Mouse (Mus musculus): ENCODE data around the gene Kremen1. TPM values are rescaled to one million over a fixed set of nuclear protein-coding genes. Genes with fewer than 3 reads are reported as not detected.

Kremen1 gene
- polyA plus RNA-seq (2014; fragmentation: Nextera tagmentation; extraction: Ambion mirVana) = 4.6 and 5.2 TPM in 2 replicates

- no peaks in the 10 kb centered on the region for H3K9me3 ChIP-seq (ENCODE audit: control insufficient read depth, low read length)
- ATAC-seq (replicated peaks; ENCODE audit: low FRiP score) (peak; percentile 99), DNase-seq (ENCODE audit: low spot score) (peak; percentile 92)
- H3K36me3 ChIP-seq (ENCODE audit: control insufficient read depth, insufficient read depth, low read length) = no peaks in the 10 kb centered on the region
- H3K9ac ChIP-seq (ENCODE audit: low read depth, low read length) = peak within 1 kb of the TSS; percentile 77
- peak within 1 kb of the TSS; percentile 90 for H3K4me2 ChIP-seq
- H3K27me3 ChIP-seq (replicated peaks; ENCODE audit: control insufficient read depth, insufficient read depth, low read length) = peaks cover 11% of the 10 kb centered on the region
- H3K4me3 ChIP-seq (ENCODE audit: low read depth, low read length) = peak within 1 kb of the TSS; percentile 85
- H3K4me1 ChIP-seq (replicated peaks; ENCODE audit: control insufficient read depth, insufficient read depth, low read length) = no peaks in the 10 kb centered on the region
- no peak within 1 kb of the TSS for H3K27ac ChIP-seq (ENCODE audit: low read depth, low read length)
- WGBS = 2% methylated on average over 56 of the region's 80 CpGs
These were observed at the start of gene Kremen1 for GRCm38 (mm10) chr11:5261508-5262392. Gene Kremen1, minus strand, starts transcription at chr11:5261558.

GRCm38 (mm10) chr11:5307024-5307905, 45.9 kb upstream of the Kremen1 start:
- DNase-seq (ENCODE audit: low spot score) = no peak
- H3K4me1 ChIP-seq (replicated peaks; ENCODE audit: control insufficient read depth, insufficient read depth, low read length) = no peaks in the 10 kb centered on the region
- H3K36me3 ChIP-seq (ENCODE audit: control insufficient read depth, insufficient read depth, low read length) = no peaks in the 10 kb centered on the region
- H3K4me2 ChIP-seq = no peak overlapping the region
- ATAC-seq (replicated peaks; ENCODE audit: low FRiP score) = no peak
- no peak overlapping the region for H3K4me3 ChIP-seq (ENCODE audit: low read depth, low read length)
- H3K27ac ChIP-seq (ENCODE audit: low read depth, low read length) = peak overlapping the region; percentile 32; the same call in 1 of the 2 replicates
- WGBS = 77% methylated on average over 13 of the region's 13 CpGs
- no peak overlapping the region for H3K9ac ChIP-seq (ENCODE audit: low read depth, low read length)
- no peaks in the 10 kb centered on the region for H3K9me3 ChIP-seq (ENCODE audit: control insufficient read depth, low read length)
- H3K27me3 ChIP-seq (replicated peaks; ENCODE audit: control insufficient read depth, insufficient read depth, low read length) = no peaks in the 10 kb centered on the region

DNA sequence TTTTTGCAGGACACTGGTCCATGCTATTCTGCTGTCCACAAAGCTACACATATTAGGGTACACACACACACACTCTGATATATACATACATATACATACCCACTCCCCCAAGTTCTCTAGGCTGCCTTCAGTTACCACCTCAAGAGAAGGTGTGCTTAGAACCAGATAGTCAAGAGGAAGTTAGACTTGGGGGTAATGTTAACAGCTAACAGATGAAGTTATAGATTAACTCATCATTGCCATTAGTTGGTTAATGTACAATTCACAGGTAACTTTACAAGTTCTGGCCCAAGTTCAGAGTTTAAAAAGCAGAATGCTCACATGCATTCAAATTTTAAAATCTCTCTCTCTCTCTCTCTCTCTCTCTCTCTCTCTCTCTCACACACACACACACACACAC, 44.7 kb upstream of the Kremen1 start:
- Histone ChIP-seq H3K27me3 (replicated peaks; ENCODE audit: control insufficient read depth, insufficient read depth, low read length) (no peaks in the 10 kb centered on the region), H3K9ac (ENCODE audit: low read depth, low read length) (no peak overlapping the region), H3K27ac (ENCODE audit: low read depth, low read length) (no peak overlapping the region), H3K36me3 (ENCODE audit: control insufficient read depth, insufficient read depth, low read length) (no peaks in the 10 kb centered on the region), H3K4me1 (replicated peaks; ENCODE audit: control insufficient read depth, insufficient read depth, low read length) (no peaks in the 10 kb centered on the region), H3K4me2 (no peak overlapping the region), H3K9me3 (ENCODE audit: control insufficient read depth, low read length) (no peaks in the 10 kb centered on the region), H3K4me3 (ENCODE audit: low read depth, low read length) (no peak overlapping the region)
- ATAC-seq (replicated peaks; ENCODE audit: low FRiP score) = no peak
- DNase-seq (ENCODE audit: low spot score) = no peak

GRCm38 (mm10) chr11:5304526-5304925, 43.2 kb upstream of the Kremen1 start:
- no peak for DNase-seq (ENCODE audit: low spot score)
- no peak overlapping the region for H3K4me2 ChIP-seq
- no peaks in the 10 kb centered on the region for H3K27me3 ChIP-seq (replicated peaks; ENCODE audit: control insufficient read depth, insufficient read depth, low read length)
- no peaks in the 10 kb centered on the region for H3K9me3 ChIP-seq (ENCODE audit: control insufficient read depth, low read length)
- H3K27ac ChIP-seq (ENCODE audit: low read depth, low read length) = no peak overlapping the region
- no peaks in the 10 kb centered on the region for H3K4me1 ChIP-seq (replicated peaks; ENCODE audit: control insufficient read depth, insufficient read depth, low read length)
- ATAC-seq (replicated peaks; ENCODE audit: low FRiP score) = no peak
- no peaks in the 10 kb centered on the region for H3K36me3 ChIP-seq (ENCODE audit: control insufficient read depth, insufficient read depth, low read length)
- no peak overlapping the region for H3K4me3 ChIP-seq (ENCODE audit: low read depth, low read length)
- no peak overlapping the region for H3K9ac ChIP-seq (ENCODE audit: low read depth, low read length)

GRCm38 (mm10) chr11:5298007-5298372, 36.6 kb upstream of the Kremen1 start:
- H3K36me3 ChIP-seq (ENCODE audit: control insufficient read depth, insufficient read depth, low read length) = no peaks in the 10 kb centered on the region
- no peak overlapping the region for H3K4me3 ChIP-seq (ENCODE audit: low read depth, low read length)
- no peak overlapping the region for H3K9ac ChIP-seq (ENCODE audit: low read depth, low read length)
- H3K9me3 ChIP-seq (ENCODE audit: control insufficient read depth, low read length) = no peaks in the 10 kb centered on the region
- H3K27ac ChIP-seq (ENCODE audit: low read depth, low read length) = no peak overlapping the region
- no peak overlapping the region for H3K4me2 ChIP-seq
- no peak for ATAC-seq (replicated peaks; ENCODE audit: low FRiP score)
- H3K4me1 ChIP-seq (replicated peaks; ENCODE audit: control insufficient read depth, insufficient read depth, low read length) = peaks cover 15% of the 10 kb centered on the region
- no peak for DNase-seq (ENCODE audit: low spot score)
- WGBS = 79% methylated on average over 1 of the region's 1 CpGs
- H3K27me3 ChIP-seq (replicated peaks; ENCODE audit: control insufficient read depth, insufficient read depth, low read length) = no peaks in the 10 kb centered on the region

- Histone ChIP-seq H3K4me1 (replicated peaks; ENCODE audit: control insufficient read depth, insufficient read depth, low read length) (peaks cover 15% of the 10 kb centered on the region), H3K27me3 (replicated peaks; ENCODE audit: control insufficient read depth, insufficient read depth, low read length) (no peaks in the 10 kb centered on the region), H3K4me3 (ENCODE audit: low read depth, low read length) (no peak overlapping the region), H3K27ac (ENCODE audit: low read depth, low read length) (no peak overlapping the region), H3K36me3 (ENCODE audit: control insufficient read depth, insufficient read depth, low read length) (no peaks in the 10 kb centered on the region), H3K9me3 (ENCODE audit: control insufficient read depth, low read length) (no peaks in the 10 kb centered on the region), H3K9ac (ENCODE audit: low read depth, low read length) (no peak overlapping the region), H3K4me2 (0 out of 2 replicates have a peak overlapping the region, but pooled peaks have one; percentile 4)
- WGBS = 56% methylated on average over 13 of the region's 13 CpGs
- DNase-seq (ENCODE audit: low spot score) = no peak
- no peak; the same call in 1 of the 2 replicates for ATAC-seq (replicated peaks; ENCODE audit: low FRiP score)
These were observed 36.0 kb upstream of the Kremen1 start for GRCm38 (mm10) chr11:5297148-5298006.

- no peaks in the 10 kb centered on the region for H3K9me3 ChIP-seq (ENCODE audit: control insufficient read depth, low read length)
- peaks cover 15% of the 10 kb centered on the region for H3K4me1 ChIP-seq (replicated peaks; ENCODE audit: control insufficient read depth, insufficient read depth, low read length)
- H3K27ac ChIP-seq (ENCODE audit: low read depth, low read length) = peak overlapping the region; percentile 19; the same call in 1 of the 2 replicates
- no peak overlapping the region for H3K9ac ChIP-seq (ENCODE audit: low read depth, low read length)
- DNase-seq (ENCODE audit: low spot score) (no peak), ATAC-seq (replicated peaks; ENCODE audit: low FRiP score) (no peak)
- H3K36me3 ChIP-seq (ENCODE audit: control insufficient read depth, insufficient read depth, low read length) = no peaks in the 10 kb centered on the region
- WGBS = 59% methylated on average over 2 of the region's 2 CpGs
- H3K4me3 ChIP-seq (ENCODE audit: low read depth, low read length) = no peak overlapping the region
- H3K27me3 ChIP-seq (replicated peaks; ENCODE audit: control insufficient read depth, insufficient read depth, low read length) = no peaks in the 10 kb centered on the region
- no peak overlapping the region for H3K4me2 ChIP-seq
These were observed 35.3 kb upstream of the Kremen1 start for GRCm38 (mm10) chr11:5296576-5297115.

- no peak overlapping the region for H3K27ac ChIP-seq (ENCODE audit: low read depth, low read length)
- H3K36me3 ChIP-seq (ENCODE audit: control insufficient read depth, insufficient read depth, low read length) = no peaks in the 10 kb centered on the region
- H3K4me2 ChIP-seq = no peak overlapping the region
- H3K4me3 ChIP-seq (ENCODE audit: low read depth, low read length) = no peak overlapping the region
- 73% methylated on average over 3 of the region's 3 CpGs for WGBS
- no peaks in the 10 kb centered on the region for H3K27me3 ChIP-seq (replicated peaks; ENCODE audit: control insufficient read depth, insufficient read depth, low read length)
- peaks cover 15% of the 10 kb centered on the region for H3K4me1 ChIP-seq (replicated peaks; ENCODE audit: control insufficient read depth, insufficient read depth, low read length)
- no peak for DNase-seq (ENCODE audit: low spot score)
- H3K9ac ChIP-seq (ENCODE audit: low read depth, low read length) = no peak overlapping the region
- no peaks in the 10 kb centered on the region for H3K9me3 ChIP-seq (ENCODE audit: control insufficient read depth, low read length)
- ATAC-seq (replicated peaks; ENCODE audit: low FRiP score) = no peak
These were observed 33.4 kb upstream of the Kremen1 start for GRCm38 (mm10) chr11:5294805-5295204.
